Mouse (Mus musculus): ENCODE data around the gene Ak2. TPM values are rescaled to one million over a fixed set of nuclear protein-coding genes. Genes with fewer than 3 reads are reported as not detected.
A peak's percentile ranks its signal among the peaks of the same experiment; 100 is the strongest.

Ak2 gene
- polyA plus RNA-seq, 1 experiment from 2014 or later = 86.5 TPM

- no peak overlapping the region for H3K27ac ChIP-seq (ENCODE audit: low read depth, low read length)
- H3K4me1 ChIP-seq (ENCODE audit: control insufficient read depth, insufficient read depth, low read depth, low read length) = peaks cover 4% of the 10 kb centered on the region
- no peak overlapping the region for H3K4me2 ChIP-seq (ENCODE audit: low read length)
- H3K4me3 ChIP-seq (ENCODE audit: low read length) = no peak overlapping the region
- H3K27me3 ChIP-seq (replicated peaks; ENCODE audit: control insufficient read depth, insufficient read depth, low read length) = no peaks in the 10 kb centered on the region
- no peaks in the 10 kb centered on the region for H3K9me3 ChIP-seq (ENCODE audit: control insufficient read depth, low read length)
- H3K9ac ChIP-seq (ENCODE audit: low read depth, low read length) = no peak overlapping the region
- no peaks in the 10 kb centered on the region for H3K36me3 ChIP-seq (ENCODE audit: control insufficient read depth, insufficient read depth, low read length)
- no peak for ATAC-seq
- WGBS = 79% methylated on average over 18 of the region's 18 CpGs
These were observed 21.9 kb upstream of the Ak2 start for GRCm38 (mm10) chr4:128969607-128970416.

GRCm38 (mm10) chr4:128970417-128970807 lies 21.3 kb upstream of the Ak2 start:
- no peak overlapping the region for H3K4me2 ChIP-seq (ENCODE audit: low read length)

GRCm38 (mm10) chr4:128971065-128971694 lies 20.6 kb upstream of the Ak2 start:
- Histone ChIP-seq H3K4me3 (ENCODE audit: low read length) (no peak overlapping the region), H3K27me3 (replicated peaks; ENCODE audit: control insufficient read depth, insufficient read depth, low read length) (no peaks in the 10 kb centered on the region), H3K4me1 (ENCODE audit: control insufficient read depth, insufficient read depth, low read depth, low read length) (peaks cover 4% of the 10 kb centered on the region), H3K36me3 (ENCODE audit: control insufficient read depth, insufficient read depth, low read length) (no peaks in the 10 kb centered on the region), H3K9ac (ENCODE audit: low read depth, low read length) (no peak overlapping the region), H3K4me2 (ENCODE audit: low read length) (no peak overlapping the region), H3K9me3 (ENCODE audit: control insufficient read depth, low read length) (no peaks in the 10 kb centered on the region), H3K27ac (ENCODE audit: low read depth, low read length) (no peak overlapping the region)
- peak; percentile 65 for ATAC-seq
- 44% methylated on average over 14 of the region's 14 CpGs for whole genome bisulfite sequencing

More at GRCm38 (mm10) chr4:128970417-128970807, 21.3 kb upstream of the Ak2 start:
- Histone ChIP-seq H3K9ac (ENCODE audit: low read depth, low read length) (no peak overlapping the region), H3K36me3 (ENCODE audit: control insufficient read depth, insufficient read depth, low read length) (no peaks in the 10 kb centered on the region), H3K27ac (ENCODE audit: low read depth, low read length) (no peak overlapping the region), H3K9me3 (ENCODE audit: control insufficient read depth, low read length) (no peaks in the 10 kb centered on the region), H3K4me1 (ENCODE audit: control insufficient read depth, insufficient read depth, low read depth, low read length) (peaks cover 4% of the 10 kb centered on the region), H3K27me3 (replicated peaks; ENCODE audit: control insufficient read depth, insufficient read depth, low read length) (no peaks in the 10 kb centered on the region), H3K4me3 (ENCODE audit: low read length) (no peak overlapping the region)
- ATAC-seq = no peak
- WGBS = 86% methylated on average over 7 of the region's 8 CpGs

GRCm38 (mm10) chr4:128974677-128975076 lies 17.1 kb upstream of the Ak2 start:
- H3K4me1 ChIP-seq (ENCODE audit: control insufficient read depth, insufficient read depth, low read depth, low read length) = no peaks in the 10 kb centered on the region
- H3K27ac ChIP-seq (ENCODE audit: low read depth, low read length) = no peak overlapping the region
- H3K4me3 ChIP-seq (ENCODE audit: low read length) = no peak overlapping the region
- H3K36me3 ChIP-seq (ENCODE audit: control insufficient read depth, insufficient read depth, low read length) = no peaks in the 10 kb centered on the region
- no peaks in the 10 kb centered on the region for H3K27me3 ChIP-seq (replicated peaks; ENCODE audit: control insufficient read depth, insufficient read depth, low read length)
- no peak for ATAC-seq
- H3K9ac ChIP-seq (ENCODE audit: low read depth, low read length) = no peak overlapping the region
- WGBS = 84% methylated on average over 8 of the region's 8 CpGs
- H3K9me3 ChIP-seq (ENCODE audit: control insufficient read depth, low read length) = no peaks in the 10 kb centered on the region
- no peak overlapping the region for H3K4me2 ChIP-seq (ENCODE audit: low read length)

- Histone ChIP-seq H3K27me3 (replicated peaks; ENCODE audit: control insufficient read depth, insufficient read depth, low read length) (no peaks in the 10 kb centered on the region), H3K4me2 (ENCODE audit: low read length) (no peak overlapping the region), H3K36me3 (ENCODE audit: control insufficient read depth, insufficient read depth, low read length) (no peaks in the 10 kb centered on the region), H3K9me3 (ENCODE audit: control insufficient read depth, low read length) (no peaks in the 10 kb centered on the region), H3K4me3 (ENCODE audit: low read length) (no peak overlapping the region), H3K27ac (ENCODE audit: low read depth, low read length) (no peak overlapping the region), H3K4me1 (ENCODE audit: control insufficient read depth, insufficient read depth, low read depth, low read length) (no peaks in the 10 kb centered on the region), H3K9ac (ENCODE audit: low read depth, low read length) (no peak overlapping the region)
- ATAC-seq = no peak
- 96% methylated on average over 4 of the region's 4 CpGs for WGBS
These were observed 15.2 kb upstream of the Ak2 start for GRCm38 (mm10) chr4:128976577-128976976.

GRCm38 (mm10) chr4:128977217-128977616 lies 14.5 kb upstream of the Ak2 start:
- no peaks in the 10 kb centered on the region for H3K9me3 ChIP-seq (ENCODE audit: control insufficient read depth, low read length)
- H3K9ac ChIP-seq (ENCODE audit: low read depth, low read length) = no peak overlapping the region
- H3K36me3 ChIP-seq (ENCODE audit: control insufficient read depth, insufficient read depth, low read length) = no peaks in the 10 kb centered on the region
- WGBS = 82% methylated on average over 3 of the region's 3 CpGs
- no peaks in the 10 kb centered on the region for H3K27me3 ChIP-seq (replicated peaks; ENCODE audit: control insufficient read depth, insufficient read depth, low read length)
- no peak overlapping the region for H3K4me3 ChIP-seq (ENCODE audit: low read length)
- no peak for ATAC-seq
- no peak overlapping the region for H3K4me2 ChIP-seq (ENCODE audit: low read length)
- H3K4me1 ChIP-seq (ENCODE audit: control insufficient read depth, insufficient read depth, low read depth, low read length) = no peaks in the 10 kb centered on the region
- H3K27ac ChIP-seq (ENCODE audit: low read depth, low read length) = no peak overlapping the region

- Histone ChIP-seq H3K4me3 (ENCODE audit: low read length) (no peak overlapping the region), H3K9ac (ENCODE audit: low read depth, low read length) (no peak overlapping the region), H3K4me1 (ENCODE audit: control insufficient read depth, insufficient read depth, low read depth, low read length) (no peaks in the 10 kb centered on the region), H3K27ac (ENCODE audit: low read depth, low read length) (no peak overlapping the region), H3K9me3 (ENCODE audit: control insufficient read depth, low read length) (no peaks in the 10 kb centered on the region), H3K36me3 (ENCODE audit: control insufficient read depth, insufficient read depth, low read length) (no peaks in the 10 kb centered on the region), H3K4me2 (ENCODE audit: low read length) (no peak overlapping the region), H3K27me3 (replicated peaks; ENCODE audit: control insufficient read depth, insufficient read depth, low read length) (no peaks in the 10 kb centered on the region)
- no peak for ATAC-seq
- 42% methylated on average over 1 of the region's 1 CpGs for WGBS
These were observed 13.1 kb upstream of the Ak2 start for GRCm38 (mm10) chr4:128978634-128979033.

- ATAC-seq = no peak
- Histone ChIP-seq H3K4me1 (ENCODE audit: control insufficient read depth, insufficient read depth, low read depth, low read length) (no peaks in the 10 kb centered on the region), H3K4me2 (ENCODE audit: low read length) (no peak overlapping the region), H3K4me3 (ENCODE audit: low read length) (no peak overlapping the region), H3K27me3 (replicated peaks; ENCODE audit: control insufficient read depth, insufficient read depth, low read length) (no peaks in the 10 kb centered on the region), H3K9me3 (ENCODE audit: control insufficient read depth, low read length) (no peaks in the 10 kb centered on the region), H3K27ac (ENCODE audit: low read depth, low read length) (no peak overlapping the region), H3K9ac (ENCODE audit: low read depth, low read length) (no peak overlapping the region), H3K36me3 (ENCODE audit: control insufficient read depth, insufficient read depth, low read length) (no peaks in the 10 kb centered on the region)
- 84% methylated on average over 12 of the region's 12 CpGs for WGBS
These were observed 10.6 kb upstream of the Ak2 start for GRCm38 (mm10) chr4:128980890-128981832.

- Histone ChIP-seq H3K4me2 (ENCODE audit: low read length) (no peak overlapping the region), H3K4me1 (ENCODE audit: control insufficient read depth, insufficient read depth, low read depth, low read length) (no peaks in the 10 kb centered on the region), H3K9me3 (ENCODE audit: control insufficient read depth, low read length) (no peaks in the 10 kb centered on the region), H3K36me3 (ENCODE audit: control insufficient read depth, insufficient read depth, low read length) (no peaks in the 10 kb centered on the region), H3K27me3 (replicated peaks; ENCODE audit: control insufficient read depth, insufficient read depth, low read length) (no peaks in the 10 kb centered on the region), H3K9ac (ENCODE audit: low read depth, low read length) (no peak overlapping the region), H3K4me3 (ENCODE audit: low read length) (no peak overlapping the region), H3K27ac (ENCODE audit: low read depth, low read length) (no peak overlapping the region)
- 76% methylated on average over 11 of the region's 11 CpGs for WGBS
- no peak for ATAC-seq
These were observed 10.0 kb upstream of the Ak2 start for GRCm38 (mm10) chr4:128981833-128982180.
